Mouse (Mus musculus) liver, embryonic 14.5 days (tissue): ENCODE measurements around the gene Mfap1a. TPM values are rescaled to one million over a fixed set of nuclear protein-coding genes. Genes with fewer than 3 reads are reported as not detected.
A peak's percentile ranks its signal among the peaks of the same experiment; 100 is the strongest.
"Not testable (repeated sequence)": the region's sequence is repeated elsewhere in the genome, so short reads cannot be mapped to it uniquely, and the experiment has no call there.

ENCODE experiments used
- ATAC-seq: fragments of 200-750 bp; cut with Nextera tagmentation; 2 replicates; pipeline ENCODE4 v1.8.0; 2017; ENCODE audit warnings: moderate number of reproducible peaks, mild to moderate bottlenecking, moderate library complexity; ENCODE audit not compliant: insufficient read depth
- DNase-seq, 3 experiments: peaks; one replicate each; pipeline ENCODE4 v3.0.0-alpha.2; 2012 to 2013; ENCODE audit warnings: low read depth in 3 of 3, low spot score in 3 of 3
- H3K27ac ChIP-seq: fragments of 300-500 bp; sonication (generic); 2 replicates; pipeline ENCODE4 v1.5.1; 2014; ENCODE audit warnings: moderate library complexity, mild to moderate bottlenecking, control low read depth, inconsistent platforms
- H3K27me3 ChIP-seq: fragments of 300-500 bp; sonication (generic); 2 replicates; pipeline ENCODE4 v1.6.1; 2014; ENCODE audit warnings: mild to moderate bottlenecking, low read length, moderate library complexity; ENCODE audit not compliant: control insufficient read depth, insufficient read depth
- H3K36me3 ChIP-seq: fragments of 300-500 bp; sonication (generic); replicated peaks from 2 replicates; pipeline ENCODE4 v1.6.1; 2014; ENCODE audit warnings: low read depth; ENCODE audit not compliant: control insufficient read depth, insufficient read depth
- H3K4me1 ChIP-seq, 2 experiments: fragments of 200-500 bp in 1 of 2; fragments of 300-500 bp in 1 of 2; sonication (generic) in 1 of 2; replicated peaks; 2 replicates each; pipeline ENCODE4 v1.6.1; 2012 to 2014; ENCODE audit warnings: antibody characterized with exemption in 1 of 2, inconsistent platforms in 1 of 2, low read length in 1 of 2; ENCODE audit not compliant: control insufficient read depth in 2 of 2, insufficient read depth in 2 of 2
- H3K4me2 ChIP-seq: fragments of 300-500 bp; sonication (generic); 2 replicates; pipeline ENCODE4 v1.6.1; 2014; ENCODE audit warnings: low read depth, mild to moderate bottlenecking, control low read depth, moderate library complexity
- H3K4me3 ChIP-seq, 2 experiments: fragments of 200-500 bp in 1 of 2; fragments of 300-500 bp in 1 of 2; sonication (generic) in 1 of 2; 2 replicates each; pipeline ENCODE4 v1.5.1; 2012 to 2014; ENCODE audit warnings: low read depth in 2 of 2, low read length in 2 of 2, mild to moderate bottlenecking in 2 of 2, control low read depth in 1 of 2, inconsistent platforms in 1 of 2, moderate library complexity in 1 of 2; ENCODE audit not compliant: insufficient read depth in 1 of 2
- H3K9ac ChIP-seq: fragments of 300-500 bp; sonication (generic); replicated peaks from 2 replicates; pipeline ENCODE4 v1.6.1; 2014; ENCODE audit warnings: mild to moderate bottlenecking, control low read depth, moderate library complexity
- H3K9me3 ChIP-seq: fragments of 300-500 bp; sonication (generic); 2 replicates; pipeline ENCODE4 v1.6.1; 2016; ENCODE audit warnings: low read length, mixed read lengths; ENCODE audit not compliant: control insufficient read depth
- CTCF ChIP-seq: IDR thresholded peaks from 2 replicates; pipeline ENCODE4 v1.5.1; 2016; ENCODE audit warnings: antibody characterized with exemption, low read depth, control low read depth
- EP300 ChIP-seq: IDR thresholded peaks from 2 replicates; pipeline ENCODE4 v1.6.1; 2016; ENCODE audit warnings: antibody characterized with exemption, low read depth
- WGBS: fragments of 180-500 bp; shearing (Covaris S2); extraction: QIAGEN DNeasy Blood & Tissue Kit; methylation state at CpG from one replicate; pipeline ENCODE4 v1.1.7; 2014; ENCODE audit not compliant: insufficient replicate concordance; 5-methylcytosine and 5-hydroxymethylcytosine counted together
- polyA plus RNA-seq, 2 experiments: library from polyadenylated mRNA; depleted of rRNA in 1 of 2; stranded (reverse) in 1 of 2; unstranded in 1 of 2; fragments of >200 nt; fragmentation: Nextera tagmentation in 1 of 2; extraction: Ambion mirVana in 1 of 2; gene quantifications; 2 replicates each; pipeline versions ENCODE4 v1.2.1 to v1.2.3; 2012 to 2014

The Mfap1a gene
- polyA plus RNA-seq, 2 experiments = 6.8 to 8.5 TPM

DNA sequence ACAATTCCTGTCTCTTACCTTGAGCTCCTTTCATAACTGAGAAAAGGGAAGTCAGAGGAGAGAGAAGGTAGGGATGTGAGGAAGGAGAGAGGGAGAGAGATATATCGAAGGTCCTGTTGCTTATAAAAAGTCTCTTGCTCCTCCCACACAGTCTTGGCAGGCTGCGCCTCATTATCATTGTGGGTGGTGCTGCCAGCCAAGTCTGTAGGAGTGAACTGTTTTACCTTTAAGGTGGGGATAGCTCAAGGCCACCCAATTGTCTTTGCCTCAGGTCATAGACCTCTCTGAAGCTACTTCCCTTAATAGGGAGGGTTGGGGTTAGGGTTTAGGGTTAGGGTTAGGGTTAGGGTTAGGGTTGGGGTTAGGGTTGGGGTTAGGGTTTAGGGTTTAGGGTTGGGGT, 15.5 kb upstream of the Mfap1a start:
- Histone ChIP-seq H3K9me3 (no peaks in the 10 kb centered on the region), H3K4me1 (no peaks in the 10 kb centered on the region), H3K4me3 (no peak overlapping the region), H3K27ac (no peak overlapping the region), H3K9ac (no peak overlapping the region), H3K27me3 (no peaks in the 10 kb centered on the region), H3K4me2 (no peak overlapping the region), H3K36me3 (peaks cover 49% of the 10 kb centered on the region)
- WGBS = 83% methylated on average over 2 of the region's 2 CpGs
- ATAC-seq (no peak), DNase-seq (peak in 1 of 3 experiments; percentile 14)
- TF ChIP-seq EP300 (no peak), CTCF (no peak)

DNA sequence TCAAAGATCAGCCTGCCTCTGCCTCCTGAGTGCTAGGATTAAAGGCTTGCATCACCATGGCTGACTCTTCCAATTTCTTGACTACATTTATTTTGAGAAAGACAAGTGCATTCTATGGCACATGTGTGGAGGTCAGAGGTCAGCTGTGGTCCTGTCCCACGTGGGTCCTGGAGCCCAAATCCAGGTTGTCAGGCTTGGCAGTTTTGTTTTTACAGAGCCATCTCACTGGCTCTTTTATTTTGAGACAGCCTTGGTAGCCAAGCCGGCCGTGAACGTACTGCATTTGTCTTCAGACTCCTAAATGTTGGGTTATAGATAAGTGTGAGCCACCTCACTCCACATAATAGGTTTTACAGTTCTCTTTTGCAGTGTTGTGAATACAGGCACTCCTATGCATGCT, 12.2 kb upstream of the Mfap1a start:
- WGBS = 84% methylated on average over 4 of the region's 4 CpGs
- H3K27ac ChIP-seq, H3K9me3 ChIP-seq, H3K9ac ChIP-seq, H3K27me3 ChIP-seq, DNase-seq, H3K4me3 ChIP-seq, ATAC-seq, H3K4me1 ChIP-seq, H3K4me2 ChIP-seq: not testable (repeated sequence)
- peaks cover 51% of the 10 kb centered on the region for H3K36me3 ChIP-seq

DNA sequence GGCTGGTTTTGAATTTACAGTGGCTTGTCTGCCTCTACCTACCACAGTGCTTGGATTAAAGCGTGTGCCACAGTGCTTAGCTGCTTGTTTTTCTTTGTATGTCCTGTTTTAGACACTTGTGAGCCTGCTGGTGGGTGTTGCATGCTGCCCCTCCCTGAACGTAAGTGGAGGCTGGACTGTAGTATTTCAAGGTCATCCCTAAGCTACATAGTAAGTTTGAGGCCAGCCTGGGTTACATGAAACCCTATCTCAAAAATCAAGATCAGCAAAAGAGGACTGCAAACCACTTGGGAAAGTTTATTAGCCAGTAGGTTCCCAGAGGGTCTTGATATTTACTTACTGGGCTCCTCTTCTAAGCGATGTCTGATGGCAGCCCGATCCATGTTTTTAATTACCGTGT, 11.6 kb upstream of the Mfap1a start:
- H3K27ac ChIP-seq = no peak overlapping the region
- H3K9ac ChIP-seq = no peak overlapping the region
- H3K36me3 ChIP-seq = peaks cover 53% of the 10 kb centered on the region
- H3K9me3 ChIP-seq = no peaks in the 10 kb centered on the region
- WGBS = 92% methylated on average over 5 of the region's 5 CpGs
- no peaks in the 10 kb centered on the region for H3K27me3 ChIP-seq
- no peak overlapping the region for H3K4me2 ChIP-seq
- H3K4me3 ChIP-seq = no peak overlapping the region
- no peaks in the 10 kb centered on the region for H3K4me1 ChIP-seq
- DNase-seq (no peak), ATAC-seq (no peak)
- no peak for TF ChIP-seq CTCF
- no peak for TF ChIP-seq EP300

DNA sequence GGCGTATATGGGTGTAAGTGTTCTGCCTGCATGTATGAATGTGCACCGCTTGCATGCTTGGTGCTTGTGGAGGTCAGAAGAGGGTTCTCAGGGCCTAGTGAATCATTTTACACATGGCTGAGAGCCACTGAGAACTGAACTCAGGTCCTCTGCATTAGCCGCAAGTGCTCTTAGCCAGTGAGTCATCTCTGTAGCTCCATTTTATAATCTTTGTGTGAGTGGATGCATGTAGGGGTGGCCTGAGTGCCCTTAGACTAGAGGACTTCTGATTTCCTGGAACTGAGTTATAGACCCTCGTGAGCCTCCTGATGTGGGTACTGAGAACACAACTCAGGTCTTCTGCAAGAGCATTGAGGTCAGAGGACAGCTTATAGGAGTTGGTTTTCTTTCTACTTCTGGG, 7.7 kb upstream of the Mfap1a start:
- no peak overlapping the region for H3K27ac ChIP-seq
- WGBS = 80% methylated on average over 4 of the region's 4 CpGs
- no peak overlapping the region for H3K9ac ChIP-seq
- DNase-seq (no peak), ATAC-seq (no peak)
- no peaks in the 10 kb centered on the region for H3K27me3 ChIP-seq
- H3K9me3 ChIP-seq = no peaks in the 10 kb centered on the region
- peaks cover 65% of the 10 kb centered on the region for H3K36me3 ChIP-seq
- TF ChIP-seq EP300 (no peak), CTCF (no peak)
- no peak overlapping the region for H3K4me2 ChIP-seq
- no peak overlapping the region for H3K4me3 ChIP-seq
- peaks cover 7 to 8% of the 10 kb centered on the region in 2 experiments for H3K4me1 ChIP-seq

DNA sequence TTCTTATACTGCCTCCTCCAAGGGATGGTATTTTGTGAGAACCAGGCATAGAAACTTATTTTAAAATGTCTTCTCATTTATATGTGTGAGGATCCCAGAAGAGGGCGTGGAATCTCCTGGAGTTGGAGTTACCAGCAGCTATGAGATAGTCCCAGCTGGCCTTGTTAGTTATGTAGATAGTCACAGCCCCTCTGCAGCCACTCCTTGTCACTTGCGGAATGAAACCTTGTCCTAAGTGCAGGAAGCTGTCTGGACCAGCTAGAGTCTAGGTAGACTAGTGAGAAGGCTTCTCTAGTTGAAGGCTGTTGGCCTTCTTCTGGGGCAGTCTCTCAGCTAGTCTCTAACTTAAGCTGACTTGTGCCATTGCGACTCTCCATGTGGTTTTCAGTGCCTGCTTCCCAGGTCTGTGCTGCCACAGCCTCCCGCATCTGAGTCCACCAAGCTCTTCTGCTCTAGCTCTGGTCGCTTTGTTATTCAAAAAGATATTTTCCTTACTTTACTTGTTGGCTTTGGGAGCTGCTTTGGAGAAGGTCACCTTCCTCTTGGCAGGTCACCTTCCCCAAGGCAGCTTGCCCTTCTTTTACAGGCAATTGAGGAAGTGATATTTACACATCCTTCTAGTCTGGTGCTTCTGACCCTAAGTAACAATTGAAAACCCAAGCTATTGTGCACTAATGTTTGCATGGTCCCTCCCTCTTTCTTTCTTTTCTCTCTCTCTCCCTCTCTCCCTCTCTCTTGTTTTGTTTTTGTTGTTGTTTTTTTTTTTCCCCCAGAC, 6.7 kb upstream of the Mfap1a start:
- not testable (repeated sequence) for H3K9ac ChIP-seq, H3K9me3 ChIP-seq, H3K4me2 ChIP-seq, H3K27ac ChIP-seq, H3K4me3 ChIP-seq, DNase-seq, ATAC-seq, H3K27me3 ChIP-seq
- peaks cover 58% of the 10 kb centered on the region for H3K36me3 ChIP-seq
- 73% methylated on average over 4 of the region's 5 CpGs for WGBS
- peaks cover 13% of the 10 kb centered on the region in 2 experiments for H3K4me1 ChIP-seq
